Mouse (Mus musculus) limb, embryonic 15.5 days (tissue): ENCODE measurements around the gene Ogfr. TPM values are rescaled to one million over a fixed set of nuclear protein-coding genes. Genes with fewer than 3 reads are reported as not detected.

Source experiments
- ATAC-seq: fragments of 200-750 bp; cut with Nextera tagmentation; 2 replicates; pipeline ENCODE4 v1.8.0; 2017; ENCODE audit warnings: low read depth, moderate TSS enrichment; ENCODE audit not compliant: insufficient number of reproducible peaks, low FRiP score, low TSS enrichment
- H3K27ac ChIP-seq: fragments of 300-500 bp; sonication (generic); 2 replicates; pipeline ENCODE4 v1.5.1; 2015; ENCODE audit warnings: moderate library complexity, mild to moderate bottlenecking, inconsistent platforms
- H3K27me3 ChIP-seq: fragments of 300-500 bp; sonication (generic); 2 replicates; pipeline ENCODE4 v1.6.1; 2015; ENCODE audit warnings: inconsistent platforms
- H3K36me3 ChIP-seq: fragments of 300-500 bp; sonication (generic); 2 replicates; pipeline ENCODE4 v1.6.1; 2015; ENCODE audit warnings: inconsistent platforms
- H3K4me1 ChIP-seq: fragments of 300-500 bp; sonication (generic); 2 replicates; pipeline ENCODE4 v1.6.1; 2015; ENCODE audit warnings: inconsistent platforms
- H3K4me2 ChIP-seq: fragments of 300-500 bp; sonication (generic); 2 replicates; pipeline ENCODE4 v1.6.1; 2015; ENCODE audit warnings: mild to moderate bottlenecking, inconsistent platforms
- H3K4me3 ChIP-seq: fragments of 300-500 bp; sonication (generic); 2 replicates; pipeline ENCODE4 v1.5.1; 2015; ENCODE audit warnings: mild to moderate bottlenecking, inconsistent platforms
- H3K9ac ChIP-seq: fragments of 300-500 bp; sonication (generic); 2 replicates; pipeline ENCODE4 v1.6.1; 2015; ENCODE audit warnings: inconsistent platforms
- H3K9me3 ChIP-seq: fragments of 300-500 bp; sonication (generic); 2 replicates; pipeline ENCODE4 v1.6.1; 2016; ENCODE audit warnings: inconsistent platforms
- WGBS: fragments of 180-500 bp; shearing (Covaris S2); methylation state at CpG from one replicate; pipeline ENCODE4 v1.1.7; 2015; 5-methylcytosine and 5-hydroxymethylcytosine counted together
- polyA plus RNA-seq: library from polyadenylated mRNA; unstranded; fragments of >200 nt; fragmentation: Nextera tagmentation; extraction: Ambion mirVana; gene quantifications from 2 replicates; pipeline ENCODE4 v1.2.1, GENCODE M21; 2015

The Ogfr gene
- 57.3 and 60.6 TPM in 2 replicates for polyA plus RNA-seq

- peak within 1 kb of the TSS; percentile 97 for H3K4me3 ChIP-seq
- no peaks in the 10 kb centered on the region for H3K27me3 ChIP-seq
- peak within 1 kb of the TSS; percentile 68 for H3K4me2 ChIP-seq
- peaks cover 63% of the 10 kb centered on the region for H3K36me3 ChIP-seq
- ATAC-seq = peak; percentile 88
- H3K9ac ChIP-seq = peak within 1 kb of the TSS; percentile 87
- WGBS = under 1% methylated on average over 67 of the region's 67 CpGs
- peak within 1 kb of the TSS; percentile 91 for H3K27ac ChIP-seq
- no peaks in the 10 kb centered on the region for H3K9me3 ChIP-seq
- H3K4me1 ChIP-seq = peaks cover 22% of the 10 kb centered on the region
Measured at GRCm38 (mm10) chr2:180589123-180589831, at the start of gene Ogfr. Gene Ogfr (plus strand): TSS chr2:180589245.

GRCm38 (mm10) chr2:180543675-180544074, 45.4 kb upstream of the Ogfr start:
- 72% methylated on average over 2 of the region's 2 CpGs for WGBS
- Histone ChIP-seq H3K9ac (no peak overlapping the region), H3K27ac (no peak overlapping the region), H3K4me3 (no peak overlapping the region), H3K27me3 (peaks cover 3% of the 10 kb centered on the region; the same call in 1 of the 2 replicates), H3K36me3 (no peaks in the 10 kb centered on the region), H3K4me2 (no peak overlapping the region), H3K9me3 (no peaks in the 10 kb centered on the region), H3K4me1 (no peaks in the 10 kb centered on the region)
- ATAC-seq = no peak

- H3K9ac ChIP-seq = no peak overlapping the region
- WGBS = 81% methylated on average over 18 of the region's 18 CpGs
Measured at GRCm38 (mm10) chr2:180545046-180545445, 44.0 kb upstream of the Ogfr start.

DNA sequence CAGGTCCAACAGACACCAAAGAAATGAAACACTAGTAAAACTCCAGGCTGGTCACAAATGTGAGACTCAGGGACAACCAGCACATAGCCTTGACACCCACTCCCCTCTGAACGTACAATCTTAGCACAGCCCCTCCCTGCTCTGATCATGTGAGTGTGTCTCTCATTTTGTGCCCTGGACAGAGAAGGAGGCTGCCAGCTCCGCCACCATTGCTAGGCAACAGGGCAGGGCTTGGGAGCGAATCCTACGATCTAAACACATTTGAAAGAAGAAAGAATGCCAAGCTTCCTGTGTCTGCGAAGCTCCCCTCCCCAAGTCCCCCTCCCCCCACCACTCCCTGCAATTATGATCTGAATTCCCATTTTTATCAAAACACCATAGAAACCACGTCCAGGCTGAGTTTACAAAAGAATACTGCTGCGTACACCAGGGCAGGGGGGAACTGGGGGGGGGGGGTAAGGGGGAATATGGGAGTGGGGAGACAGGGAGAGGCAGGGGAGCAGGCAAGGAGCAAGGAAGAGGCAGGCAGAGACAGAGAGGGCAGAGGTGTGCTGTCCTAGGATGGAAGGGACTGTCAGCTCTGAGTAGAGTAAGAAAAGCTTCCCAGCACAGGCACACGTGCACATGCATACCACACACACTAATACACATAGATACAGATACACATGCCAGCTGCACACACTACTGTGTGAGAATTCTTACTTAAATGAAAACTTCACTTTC, 41.5 kb upstream of the Ogfr start:
- Histone ChIP-seq H3K36me3 (no peaks in the 10 kb centered on the region), H3K4me1 (no peaks in the 10 kb centered on the region), H3K4me3 (no peak overlapping the region), H3K27me3 (no peaks in the 10 kb centered on the region), H3K27ac (no peak overlapping the region), H3K9ac (no peak overlapping the region), H3K9me3 (no peaks in the 10 kb centered on the region), H3K4me2 (no peak overlapping the region)
- 39% methylated on average over 8 of the region's 8 CpGs for WGBS
- no peak for ATAC-seq

More at GRCm38 (mm10) chr2:180545046-180545445, 44.0 kb upstream of the Ogfr start:
- peaks cover 2% of the 10 kb centered on the region; the same call in 1 of the 2 replicates for H3K27me3 ChIP-seq
- H3K27ac ChIP-seq = no peak overlapping the region
- no peak overlapping the region for H3K4me3 ChIP-seq
- no peak overlapping the region for H3K4me2 ChIP-seq
- no peaks in the 10 kb centered on the region for H3K4me1 ChIP-seq
- H3K9me3 ChIP-seq = no peaks in the 10 kb centered on the region
- H3K36me3 ChIP-seq = no peaks in the 10 kb centered on the region
- no peak for ATAC-seq

DNA sequence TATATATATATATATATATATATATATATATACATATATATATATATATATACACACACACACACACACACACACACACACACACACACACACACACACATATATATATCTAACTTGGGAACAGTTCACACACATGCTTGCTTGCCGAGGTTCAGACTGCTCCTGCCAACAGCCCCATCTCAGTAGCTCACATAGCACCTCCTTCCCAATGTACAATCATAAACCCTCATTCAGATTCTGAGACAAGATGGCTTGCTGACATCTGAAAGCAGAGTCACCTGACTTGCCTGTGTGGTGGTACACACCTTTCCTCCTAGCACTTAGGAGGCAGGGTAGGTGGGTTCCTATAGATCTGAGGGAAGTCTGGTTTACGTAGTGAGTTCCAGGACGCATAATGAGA, 36.7 kb upstream of the Ogfr start:
- H3K4me1 ChIP-seq = no peaks in the 10 kb centered on the region
- H3K9ac ChIP-seq = no peak overlapping the region
- H3K36me3 ChIP-seq = no peaks in the 10 kb centered on the region
- H3K27me3 ChIP-seq = no peaks in the 10 kb centered on the region
- 66% methylated on average over 3 of the region's 3 CpGs for WGBS
- H3K27ac ChIP-seq = no peak overlapping the region
- H3K9me3 ChIP-seq = no peaks in the 10 kb centered on the region
- H3K4me3 ChIP-seq = no peak overlapping the region
- no peak for ATAC-seq
- H3K4me2 ChIP-seq = no peak overlapping the region

GRCm38 (mm10) chr2:180555219-180555618, 33.8 kb upstream of the Ogfr start:
- no peaks in the 10 kb centered on the region for H3K9me3 ChIP-seq
- no peak overlapping the region for H3K4me2 ChIP-seq
- H3K9ac ChIP-seq = no peak overlapping the region
- H3K4me3 ChIP-seq = no peak overlapping the region
- 59% methylated on average over 3 of the region's 3 CpGs for WGBS
- ATAC-seq = no peak
- no peaks in the 10 kb centered on the region for H3K36me3 ChIP-seq
- H3K27ac ChIP-seq = no peak overlapping the region
- no peaks in the 10 kb centered on the region for H3K27me3 ChIP-seq
- H3K4me1 ChIP-seq = no peaks in the 10 kb centered on the region

- Histone ChIP-seq H3K4me2 (no peak overlapping the region), H3K9me3 (no peaks in the 10 kb centered on the region), H3K27me3 (no peaks in the 10 kb centered on the region), H3K27ac (no peak overlapping the region), H3K4me1 (no peaks in the 10 kb centered on the region), H3K4me3 (no peak overlapping the region), H3K36me3 (no peaks in the 10 kb centered on the region), H3K9ac (no peak overlapping the region)
- ATAC-seq = no peak
- WGBS = 71% methylated on average over 3 of the region's 3 CpGs
Measured at GRCm38 (mm10) chr2:180556470-180556869, 32.6 kb upstream of the Ogfr start.

GRCm38 (mm10) chr2:180560245-180560644, 28.8 kb upstream of the Ogfr start:
- no peak overlapping the region for H3K4me2 ChIP-seq
- H3K4me3 ChIP-seq = no peak overlapping the region
- no peak for ATAC-seq
- H3K27ac ChIP-seq = no peak overlapping the region
- H3K9me3 ChIP-seq = no peaks in the 10 kb centered on the region
- H3K27me3 ChIP-seq = no peaks in the 10 kb centered on the region
- no peaks in the 10 kb centered on the region for H3K36me3 ChIP-seq
- H3K4me1 ChIP-seq = no peaks in the 10 kb centered on the region
- WGBS = 51% methylated on average over 5 of the region's 5 CpGs
- no peak overlapping the region for H3K9ac ChIP-seq

DNA sequence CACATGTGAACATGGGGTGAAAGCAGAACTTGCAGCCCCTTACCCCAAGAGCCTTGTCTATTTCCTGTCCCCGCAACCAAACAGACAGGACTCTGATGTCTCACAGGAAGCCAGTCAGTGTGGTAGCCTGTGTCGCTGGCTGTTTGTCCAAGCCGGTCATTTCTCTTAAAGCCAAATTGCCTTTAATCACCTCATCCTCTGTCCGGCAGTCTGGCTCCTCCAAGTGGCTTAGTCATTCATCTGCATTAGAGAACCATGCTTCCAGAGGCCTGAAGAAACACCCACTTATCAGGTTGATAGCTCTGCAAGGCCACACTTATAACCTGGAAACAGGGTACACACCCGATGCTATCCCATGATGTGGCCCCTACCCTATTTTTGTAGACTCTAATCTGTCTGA, 26.9 kb upstream of the Ogfr start:
- no peak overlapping the region for H3K27ac ChIP-seq
- H3K9me3 ChIP-seq = no peaks in the 10 kb centered on the region
- no peaks in the 10 kb centered on the region for H3K27me3 ChIP-seq
- H3K4me2 ChIP-seq = no peak overlapping the region
- H3K4me3 ChIP-seq = no peak overlapping the region
- ATAC-seq = no peak
- H3K36me3 ChIP-seq = no peaks in the 10 kb centered on the region
- no peak overlapping the region for H3K9ac ChIP-seq
- WGBS = 44% methylated on average over 5 of the region's 5 CpGs
- no peaks in the 10 kb centered on the region for H3K4me1 ChIP-seq

DNA sequence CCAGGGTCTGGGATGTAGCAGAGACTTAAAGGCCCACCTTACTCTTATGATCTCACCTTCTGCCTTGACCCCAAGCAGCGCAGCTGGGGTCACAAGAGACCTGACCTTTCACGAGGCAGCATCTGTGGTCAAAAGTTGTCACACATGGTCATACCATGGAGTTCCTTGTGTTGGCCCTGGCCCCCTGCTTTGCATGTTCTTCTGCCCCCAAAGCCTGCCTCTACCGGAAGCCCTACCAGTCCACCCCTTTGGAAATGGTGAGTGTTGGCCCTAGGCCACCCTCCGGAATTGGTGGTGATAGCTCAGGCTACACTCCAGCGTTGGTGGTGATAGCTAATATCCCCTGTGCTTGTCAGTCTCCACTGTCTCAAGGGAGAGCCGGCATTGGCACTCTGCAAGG, 25.7 kb upstream of the Ogfr start:
- 52% methylated on average over 6 of the region's 6 CpGs for WGBS
- Histone ChIP-seq H3K27ac (no peak overlapping the region), H3K4me2 (no peak overlapping the region), H3K36me3 (no peaks in the 10 kb centered on the region), H3K9ac (no peak overlapping the region), H3K4me3 (no peak overlapping the region), H3K4me1 (peaks cover under 1% of the 10 kb centered on the region; the same call in 1 of the 2 replicates), H3K9me3 (no peaks in the 10 kb centered on the region), H3K27me3 (no peaks in the 10 kb centered on the region)
- ATAC-seq = no peak

DNA sequence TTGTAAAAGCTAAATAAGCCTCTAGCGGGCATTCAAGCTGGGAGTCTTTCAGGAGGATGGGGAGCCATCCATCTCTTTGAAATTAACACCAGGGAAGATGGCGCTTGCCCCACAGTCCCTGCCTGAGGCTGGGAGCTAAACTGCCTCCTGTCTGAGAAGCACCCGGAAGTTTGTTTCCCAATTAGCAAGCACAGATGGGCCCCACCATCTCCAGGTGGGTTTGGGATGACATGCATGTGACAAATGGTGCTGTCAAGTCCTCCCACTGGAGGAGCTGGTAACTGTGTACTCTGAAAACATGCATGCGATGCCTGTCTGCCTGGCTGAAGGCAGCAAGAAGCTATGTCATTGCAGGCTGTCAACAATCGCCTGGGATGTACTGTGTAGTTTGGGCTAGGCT, 25.2 kb upstream of the Ogfr start:
- peaks cover 6% of the 10 kb centered on the region for H3K4me1 ChIP-seq

DNA sequence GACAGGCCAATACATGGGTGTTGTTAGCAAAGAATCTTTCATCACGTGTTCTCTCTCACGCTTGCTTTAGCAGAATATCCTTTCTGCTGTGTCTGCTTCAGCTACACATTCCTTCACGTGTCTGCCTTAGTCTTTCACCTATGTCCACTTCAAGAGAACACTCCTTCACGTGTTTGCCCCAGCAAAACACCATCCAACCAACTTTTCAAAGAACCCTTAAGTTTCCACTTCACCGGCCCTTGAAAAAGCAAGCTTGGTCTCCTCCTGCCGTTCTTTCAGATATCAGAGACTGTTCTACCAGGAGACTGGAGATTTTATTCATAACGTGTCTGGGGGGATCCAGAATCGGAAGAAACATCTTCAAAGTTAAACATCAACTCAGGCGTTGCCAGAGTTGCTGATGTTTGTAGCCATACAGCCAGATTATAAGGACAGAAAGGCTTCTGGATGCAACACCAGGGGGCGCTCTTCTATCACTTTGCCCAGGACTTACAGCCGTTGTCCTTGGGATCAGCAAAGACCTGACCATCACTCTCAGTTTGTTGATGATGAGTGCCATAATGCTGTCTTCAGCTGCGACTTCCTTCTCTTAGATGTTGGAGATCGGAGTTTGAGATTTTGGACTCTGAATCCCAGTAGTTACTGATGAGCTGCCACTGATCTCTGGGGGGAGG, 22.7 kb upstream of the Ogfr start:
- 37% methylated on average over 13 of the region's 13 CpGs for WGBS
- Histone ChIP-seq H3K27me3 (0 out of 2 replicates have a peak, but pooled peaks cover 3% of the 10 kb centered on the region), H3K9ac (no peak overlapping the region), H3K36me3 (no peaks in the 10 kb centered on the region), H3K4me1 (peaks cover 14% of the 10 kb centered on the region), H3K9me3 (no peaks in the 10 kb centered on the region), H3K27ac (no peak overlapping the region), H3K4me2 (no peak overlapping the region), H3K4me3 (no peak overlapping the region)
- ATAC-seq = no peak

More for the DNA sequence above, 25.2 kb upstream of the Ogfr start:
- no peaks in the 10 kb centered on the region for H3K27me3 ChIP-seq
- no peak overlapping the region for H3K4me2 ChIP-seq
- no peak for ATAC-seq
- 34% methylated on average over 5 of the region's 5 CpGs for WGBS
- no peak overlapping the region for H3K27ac ChIP-seq
- no peak overlapping the region for H3K4me3 ChIP-seq
- no peak overlapping the region for H3K9ac ChIP-seq
- H3K36me3 ChIP-seq = no peaks in the 10 kb centered on the region
- no peaks in the 10 kb centered on the region for H3K9me3 ChIP-seq
